Mouse (Mus musculus): Measurements from ENCODE around the gene Pon2. TPM values are rescaled to one million over a fixed set of nuclear protein-coding genes. Genes with fewer than 3 reads are reported as not detected.
A peak's percentile ranks its signal among the peaks of the same experiment; 100 is the strongest.
"Not testable (repeated sequence)": the region's sequence is repeated elsewhere in the genome, so short reads cannot be mapped to it uniquely, and the experiment has no call there.

The Pon2 gene
- total RNA-seq, 2 experiments from 2014 or later, result 30.9 to 43.6 TPM

GRCm38 (mm10) chr6:5233812-5234211 lies 64.4 kb downstream of the Pon2 start:
- peak; percentile 34 to 53 for DNase-seq

GRCm38 (mm10) chr6:5232022-5232421 lies 66.2 kb downstream of the Pon2 start:
- DNase-seq, result no peak

- DNase-seq, result peak in 1 of 2 experiments; percentile 12
These were observed 68.0 kb downstream of the Pon2 start for GRCm38 (mm10) chr6:5230261-5230660.

- not testable (repeated sequence) for DNase-seq
These were observed 74.7 kb downstream of the Pon2 start for GRCm38 (mm10) chr6:5223551-5223950.

GRCm38 (mm10) chr6:5222080-5222479 lies 76.2 kb downstream of the Pon2 start:
- no peak for DNase-seq

- DNase-seq, result no peak
These were observed 80.1 kb downstream of the Pon2 start for GRCm38 (mm10) chr6:5218190-5218589.

Other genes with a start within 250 kb of the Pon2 start
- 1 to 10 TPM; 2.2 to 4.2 TPM for gene Pon1, start 104.5 kb downstream of the Pon2 start, total RNA-seq (2021)
- 100 to 1,000 TPM in 1 of 2 experiments, 10 to 100 TPM in 1; 75.7 to 165 TPM for gene Pon3, start 42.2 kb downstream of the Pon2 start, total RNA-seq (2021)
- 1 to 10 TPM; 3.1 to 5.2 TPM for gene Asb4, start 84.9 kb upstream of the Pon2 start, total RNA-seq (2021)
- gene Pdk4, start 197.9 kb upstream of the Pon2 start, total RNA-seq (2021), result 100 to 1,000 TPM; 275 to 333 TPM